Mouse (Mus musculus) forebrain, embryonic 13.5 days (tissue): ENCODE data around the gene Mxd4. TPM values are rescaled to one million over a fixed set of nuclear protein-coding genes. Genes with fewer than 3 reads are reported as not detected.

Experiments
- ATAC-seq: fragments of 200-750 bp; cut with Nextera tagmentation; 2 replicates; pipeline ENCODE4 v1.8.0; 2017
- H3K27ac ChIP-seq: fragments of 300-500 bp; sonication (generic); 2 replicates; pipeline ENCODE4 v1.5.1; 2015; ENCODE audit warnings: inconsistent platforms, mild to moderate bottlenecking, moderate library complexity
- H3K27me3 ChIP-seq: fragments of 300-500 bp; sonication (generic); 2 replicates; pipeline ENCODE4 v1.6.1; 2015; ENCODE audit warnings: mild to moderate bottlenecking, inconsistent platforms
- H3K36me3 ChIP-seq: fragments of 300-500 bp; sonication (generic); 2 replicates; pipeline ENCODE4 v1.6.1; 2015; ENCODE audit warnings: mild to moderate bottlenecking, inconsistent platforms; ENCODE audit not compliant: poor library complexity, severe bottlenecking
- H3K4me1 ChIP-seq: fragments of 300-500 bp; sonication (generic); 2 replicates; pipeline ENCODE4 v1.6.1; 2015; ENCODE audit warnings: inconsistent platforms
- H3K4me2 ChIP-seq: fragments of 300-500 bp; sonication (generic); 2 replicates; pipeline ENCODE4 v1.6.1; 2015; ENCODE audit warnings: inconsistent platforms, mild to moderate bottlenecking, moderate library complexity
- H3K4me3 ChIP-seq: fragments of 300-500 bp; sonication (generic); 2 replicates; pipeline ENCODE4 v1.5.1; 2015; ENCODE audit warnings: mild to moderate bottlenecking, inconsistent platforms
- H3K9ac ChIP-seq: fragments of 300-500 bp; sonication (generic); 2 replicates; pipeline ENCODE4 v1.6.1; 2015; ENCODE audit warnings: mild to moderate bottlenecking, inconsistent platforms
- H3K9me3 ChIP-seq: fragments of 300-500 bp; sonication (generic); replicated peaks from 2 replicates; pipeline ENCODE4 v1.6.1; 2016; ENCODE audit warnings: inconsistent platforms
- WGBS: fragments of 180-500 bp; shearing (Covaris S2); methylation state at CpG from one replicate; pipeline ENCODE4 v1.1.7; 2015; 5-methylcytosine and 5-hydroxymethylcytosine counted together
- polyA plus RNA-seq: library from polyadenylated mRNA; unstranded; fragments of >200 nt; fragmentation: Nextera tagmentation; extraction: Ambion mirVana; gene quantifications from 2 replicates; pipeline ENCODE4 v1.2.1, GENCODE M21; 2015

Mxd4 gene
- polyA plus RNA-seq, 1 experiment from 2014 or later, result 28.2 TPM

GRCm38 (mm10) chr5:34217756-34218155 is 30.2 kb upstream of the Mxd4 start:
- 70% methylated on average over 9 of the region's 9 CpGs for whole genome bisulfite sequencing
- Histone ChIP-seq H3K9ac (no peak overlapping the region), H3K4me3 (no peak overlapping the region), H3K4me1 (no peaks in the 10 kb centered on the region), H3K9me3 (no peaks in the 10 kb centered on the region), H3K27ac (no peak overlapping the region), H3K36me3 (no peaks in the 10 kb centered on the region), H3K4me2 (no peak overlapping the region), H3K27me3 (no peaks in the 10 kb centered on the region)
- no peak for ATAC-seq

- H3K9ac ChIP-seq, result no peak overlapping the region
- ATAC-seq, result no peak
- no peak overlapping the region for H3K27ac ChIP-seq
- no peak overlapping the region for H3K4me2 ChIP-seq
- no peaks in the 10 kb centered on the region for H3K36me3 ChIP-seq
- H3K4me1 ChIP-seq, result no peaks in the 10 kb centered on the region
- H3K9me3 ChIP-seq, result no peaks in the 10 kb centered on the region
- 78% methylated on average over 7 of the region's 7 CpGs for WGBS
- no peak overlapping the region for H3K4me3 ChIP-seq
- H3K27me3 ChIP-seq, result no peaks in the 10 kb centered on the region
Observed at GRCm38 (mm10) chr5:34216025-34216424, 28.5 kb upstream of the Mxd4 start.

GRCm38 (mm10) chr5:34213659-34214058 is 26.1 kb upstream of the Mxd4 start:
- Histone ChIP-seq H3K4me2 (no peak overlapping the region), H3K9ac (no peak overlapping the region), H3K9me3 (no peaks in the 10 kb centered on the region), H3K4me1 (no peaks in the 10 kb centered on the region), H3K27me3 (no peaks in the 10 kb centered on the region), H3K4me3 (no peak overlapping the region), H3K36me3 (no peaks in the 10 kb centered on the region), H3K27ac (no peak overlapping the region)
- WGBS, result 81% methylated on average over 8 of the region's 8 CpGs
- ATAC-seq, result no peak

- Histone ChIP-seq H3K4me2 (no peak overlapping the region), H3K27ac (no peak overlapping the region), H3K27me3 (no peaks in the 10 kb centered on the region), H3K4me3 (no peak overlapping the region), H3K36me3 (no peaks in the 10 kb centered on the region), H3K4me1 (no peaks in the 10 kb centered on the region), H3K9ac (no peak overlapping the region), H3K9me3 (no peaks in the 10 kb centered on the region)
- peak; percentile 78 for ATAC-seq
- WGBS, result 0% methylated on average over 1 of the region's 1 CpGs
Observed at GRCm38 (mm10) chr5:34210279-34210678, 22.8 kb upstream of the Mxd4 start.

GRCm38 (mm10) chr5:34207503-34207902 is 20.0 kb upstream of the Mxd4 start:
- H3K27ac ChIP-seq, result no peak overlapping the region
- no peaks in the 10 kb centered on the region for H3K27me3 ChIP-seq
- no peaks in the 10 kb centered on the region for H3K4me1 ChIP-seq
- no peak overlapping the region for H3K9ac ChIP-seq
- no peaks in the 10 kb centered on the region for H3K9me3 ChIP-seq
- no peak overlapping the region for H3K4me3 ChIP-seq
- no peak overlapping the region for H3K4me2 ChIP-seq
- H3K36me3 ChIP-seq, result no peaks in the 10 kb centered on the region
- no peak for ATAC-seq
- WGBS, result 52% methylated on average over 3 of the region's 3 CpGs

- H3K4me3 ChIP-seq, result no peak overlapping the region
- no peaks in the 10 kb centered on the region for H3K4me1 ChIP-seq
- H3K27ac ChIP-seq, result no peak overlapping the region
- no peak overlapping the region for H3K4me2 ChIP-seq
- no peak for ATAC-seq
- 89% methylated on average over 2 of the region's 2 CpGs for WGBS
- H3K27me3 ChIP-seq, result no peaks in the 10 kb centered on the region
- no peaks in the 10 kb centered on the region for H3K36me3 ChIP-seq
- no peaks in the 10 kb centered on the region for H3K9me3 ChIP-seq
- no peak overlapping the region for H3K9ac ChIP-seq
Observed at GRCm38 (mm10) chr5:34205788-34206187, 18.3 kb upstream of the Mxd4 start.

- H3K9ac ChIP-seq, result no peak overlapping the region
- H3K4me3 ChIP-seq, result no peak overlapping the region
- H3K4me2 ChIP-seq, result no peak overlapping the region
- no peaks in the 10 kb centered on the region for H3K4me1 ChIP-seq
- H3K27me3 ChIP-seq, result no peaks in the 10 kb centered on the region
- WGBS, result 88% methylated on average over 2 of the region's 2 CpGs
- H3K27ac ChIP-seq, result no peak overlapping the region
- no peaks in the 10 kb centered on the region for H3K36me3 ChIP-seq
- H3K9me3 ChIP-seq, result no peaks in the 10 kb centered on the region
- no peak for ATAC-seq
Observed at GRCm38 (mm10) chr5:34204911-34205310, 17.4 kb upstream of the Mxd4 start.

GRCm38 (mm10) chr5:34202006-34202405 is 14.5 kb upstream of the Mxd4 start:
- 87% methylated on average over 4 of the region's 4 CpGs for WGBS
- Histone ChIP-seq H3K9ac (no peak overlapping the region), H3K36me3 (no peaks in the 10 kb centered on the region), H3K27me3 (no peaks in the 10 kb centered on the region), H3K4me2 (no peak overlapping the region), H3K4me3 (no peak overlapping the region), H3K27ac (no peak overlapping the region), H3K9me3 (no peaks in the 10 kb centered on the region), H3K4me1 (no peaks in the 10 kb centered on the region)
- ATAC-seq, result no peak

GRCm38 (mm10) chr5:34201396-34201795 is 13.9 kb upstream of the Mxd4 start:
- Histone ChIP-seq H3K4me2 (no peak overlapping the region), H3K27ac (no peak overlapping the region), H3K27me3 (no peaks in the 10 kb centered on the region), H3K4me1 (no peaks in the 10 kb centered on the region), H3K9me3 (no peaks in the 10 kb centered on the region), H3K9ac (no peak overlapping the region), H3K4me3 (no peak overlapping the region), H3K36me3 (no peaks in the 10 kb centered on the region)
- no peak for ATAC-seq
- WGBS, result 80% methylated on average over 2 of the region's 2 CpGs

GRCm38 (mm10) chr5:34198615-34199014 is 11.1 kb upstream of the Mxd4 start:
- Histone ChIP-seq H3K27me3 (no peaks in the 10 kb centered on the region), H3K36me3 (no peaks in the 10 kb centered on the region), H3K9me3 (no peaks in the 10 kb centered on the region), H3K4me3 (no peak overlapping the region), H3K9ac (no peak overlapping the region), H3K4me2 (no peak overlapping the region), H3K4me1 (no peaks in the 10 kb centered on the region), H3K27ac (no peak overlapping the region)
- WGBS, result 86% methylated on average over 6 of the region's 6 CpGs
- no peak for ATAC-seq

GRCm38 (mm10) chr5:34197243-34197642 is 9.7 kb upstream of the Mxd4 start:
- no peak overlapping the region for H3K4me2 ChIP-seq
- H3K36me3 ChIP-seq, result no peaks in the 10 kb centered on the region
- no peak overlapping the region for H3K27ac ChIP-seq
- peak; percentile 71 for ATAC-seq
- no peaks in the 10 kb centered on the region for H3K4me1 ChIP-seq
- H3K27me3 ChIP-seq, result no peaks in the 10 kb centered on the region
- H3K4me3 ChIP-seq, result no peak overlapping the region
- no peak overlapping the region for H3K9ac ChIP-seq
- WGBS, result 81% methylated on average over 4 of the region's 4 CpGs
- H3K9me3 ChIP-seq, result no peaks in the 10 kb centered on the region

GRCm38 (mm10) chr5:34196423-34196822 is 8.9 kb upstream of the Mxd4 start:
- H3K9me3 ChIP-seq, result no peaks in the 10 kb centered on the region
- H3K4me1 ChIP-seq, result no peaks in the 10 kb centered on the region
- no peaks in the 10 kb centered on the region for H3K36me3 ChIP-seq
- no peak overlapping the region for H3K4me3 ChIP-seq
- no peak overlapping the region for H3K4me2 ChIP-seq
- H3K27me3 ChIP-seq, result no peaks in the 10 kb centered on the region
- no peak overlapping the region for H3K9ac ChIP-seq
- ATAC-seq, result no peak
- 76% methylated on average over 7 of the region's 7 CpGs for WGBS
- H3K27ac ChIP-seq, result no peak overlapping the region

- H3K27me3 ChIP-seq, result no peaks in the 10 kb centered on the region
- H3K9ac ChIP-seq, result no peak overlapping the region
- ATAC-seq, result no peak
- no peak overlapping the region for H3K4me3 ChIP-seq
- no peak overlapping the region for H3K27ac ChIP-seq
- H3K4me1 ChIP-seq, result no peaks in the 10 kb centered on the region
- no peak overlapping the region for H3K4me2 ChIP-seq
- no peaks in the 10 kb centered on the region for H3K36me3 ChIP-seq
- WGBS, result 95% methylated on average over 12 of the region's 12 CpGs
- no peaks in the 10 kb centered on the region for H3K9me3 ChIP-seq
Observed at GRCm38 (mm10) chr5:34195786-34196185, 8.3 kb upstream of the Mxd4 start.
